Comparison of ENCODE assay signal across 14 mouse cellular contexts in the genomic region with DNA sequence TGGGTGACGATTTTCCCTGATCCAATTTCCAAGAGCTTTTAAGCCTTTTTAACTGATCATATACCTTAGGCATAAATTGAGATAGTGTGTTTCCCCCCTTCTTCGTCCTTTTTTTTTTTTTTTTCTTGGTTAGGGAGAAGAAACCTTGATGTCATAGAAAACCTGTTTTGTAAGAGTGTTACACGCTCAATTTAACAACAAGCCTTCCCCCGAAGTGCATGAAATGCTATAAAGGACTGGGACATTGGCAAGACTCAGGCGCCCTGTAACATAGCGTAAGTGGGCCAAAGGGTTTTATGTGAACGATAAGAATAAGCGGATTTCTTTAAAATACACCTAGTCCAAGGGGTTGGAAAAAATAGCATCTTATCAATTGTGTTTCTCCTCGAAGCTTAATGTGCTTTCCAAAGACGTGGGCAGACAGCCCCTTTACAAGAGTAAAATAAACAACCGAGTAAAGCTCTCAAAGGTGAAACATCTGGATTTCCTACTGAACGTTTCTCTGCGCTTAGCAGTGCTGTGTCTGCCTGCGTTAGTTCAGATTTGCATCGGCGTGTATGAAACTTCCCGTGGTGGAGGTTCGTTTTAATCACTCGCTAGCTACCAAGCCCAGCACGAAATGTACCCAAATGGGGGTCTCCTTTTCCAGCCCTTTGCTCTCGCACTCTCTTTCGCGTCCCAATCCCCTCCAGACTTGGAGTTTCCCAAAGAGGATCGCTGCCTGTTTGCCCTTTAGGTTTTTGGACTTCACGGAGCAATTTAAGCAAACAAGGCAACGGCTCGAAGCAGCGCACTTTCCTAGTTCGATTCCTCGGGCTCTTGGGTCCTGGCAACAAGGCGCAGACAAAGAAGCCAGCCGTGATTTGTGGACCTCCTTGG. TPM values are rescaled to one million over a fixed set of nuclear protein-coding genes. Genes with fewer than 3 reads are reported as not detected.
DNase-seq lines count a peak whose midpoint lies in the region; ATAC-seq lines count a peak whose summit lies in the region.
"Had no signal": no experiment of that assay in that cellular context is flagged by ENCODE, and none has a peak within 500 bp of the region (broad histone marks: within the 10 kb centered on the region; RNA-seq: fewer than 3 reads in every experiment).

No protein-coding gene starts in this region.

- peaks cover 99% of the 10 kb centered on the region for H3K27me3 ChIP-seq in heart, embryonic 10.5 days (ENCODE audit: insufficient read depth, poor library complexity, severe bottlenecking)
- H3K27me3 ChIP-seq in neural tube, embryonic 15.5 days (replicated peaks), result peaks cover 90% of the 10 kb centered on the region
- H3K27me3 ChIP-seq in embryonic facial prominence, embryonic 11.5 days (ENCODE audit: control insufficient read depth, insufficient read depth, low read length), result peaks cover 70% of the 10 kb centered on the region

- H3K9ac ChIP-seq in neural tube, embryonic 15.5 days (replicated peaks), result no peak overlapping the region
- no peak overlapping the region for H3K9ac ChIP-seq in embryonic facial prominence, embryonic 11.5 days (replicated peaks; ENCODE audit: low read length)
- H3K9ac ChIP-seq: embryonic facial prominence, embryonic 15.5 days; liver, embryonic 15.5 days had no signal

- no peak for ATAC-seq in neural tube, embryonic 15.5 days (ENCODE audit: low FRiP score)
- ATAC-seq in embryonic facial prominence, embryonic 11.5 days (replicated peaks; ENCODE audit: insufficient number of reproducible peaks, low FRiP score, low TSS enrichment, low read depth), result no peak
- no peak for ATAC-seq in inflammation-experienced regulatory T-cells, adult 6 months

- no peak overlapping the region for H3K27ac ChIP-seq in heart, embryonic 10.5 days
- no peak overlapping the region for H3K27ac ChIP-seq in neural tube, embryonic 15.5 days (replicated peaks)
- H3K27ac ChIP-seq in embryonic facial prominence, embryonic 11.5 days (replicated peaks; ENCODE audit: low read depth, low read length), result no peak overlapping the region
- H3K27ac ChIP-seq: embryonic facial prominence, embryonic 15.5 days; liver, embryonic 15.5 days had no signal

- peaks cover 11% of the 10 kb centered on the region for H3K4me1 ChIP-seq in heart, embryonic 10.5 days
- peaks cover 8% of the 10 kb centered on the region for H3K4me1 ChIP-seq in neural tube, embryonic 15.5 days
- peaks cover 5% of the 10 kb centered on the region for H3K4me1 ChIP-seq in embryonic facial prominence, embryonic 11.5 days (ENCODE audit: control insufficient read depth, insufficient read depth, low read length)

- H3K36me3 ChIP-seq in heart, embryonic 10.5 days, result no peaks in the 10 kb centered on the region
- no peaks in the 10 kb centered on the region for H3K36me3 ChIP-seq in neural tube, embryonic 15.5 days
- H3K36me3 ChIP-seq in embryonic facial prominence, embryonic 11.5 days (replicated peaks; ENCODE audit: control insufficient read depth, insufficient read depth, low read depth, low read length), result no peaks in the 10 kb centered on the region
- H3K36me3 ChIP-seq: embryonic facial prominence, embryonic 15.5 days; G1E; liver, embryonic 15.5 days had no signal

- no peak overlapping the region for H3K4me2 ChIP-seq in neural tube, embryonic 15.5 days
- no peak overlapping the region for H3K4me2 ChIP-seq in embryonic facial prominence, embryonic 11.5 days (ENCODE audit: low read depth, low read length)
- H3K4me2 ChIP-seq: embryonic facial prominence, embryonic 15.5 days; liver, embryonic 15.5 days had no signal

- under 1% methylated on average over 32 of the region's 32 CpGs for WGBS in heart, embryonic 10.5 days
- WGBS in neural tube, embryonic 15.5 days, result under 1% methylated on average over 32 of the region's 32 CpGs
- under 1% methylated on average over 32 of the region's 32 CpGs for WGBS in embryonic facial prominence, embryonic 11.5 days

- no peaks in the 10 kb centered on the region for H3K9me3 ChIP-seq in heart, embryonic 10.5 days
- no peaks in the 10 kb centered on the region for H3K9me3 ChIP-seq in neural tube, embryonic 15.5 days (replicated peaks)
- no peaks in the 10 kb centered on the region for H3K9me3 ChIP-seq in embryonic facial prominence, embryonic 11.5 days (replicated peaks; ENCODE audit: control insufficient read depth, low read length)
- H3K9me3 ChIP-seq: embryonic facial prominence, embryonic 15.5 days; liver, embryonic 15.5 days had no signal

- peak; percentile 7 for DNase-seq in heart, postnatal 4 days
- DNase-seq in heart, embryonic 10.5 days (ENCODE audit: low spot score), result no peak
- peak; percentile 67 for DNase-seq in neural tube, embryonic 10.5 days (ENCODE audit: extremely low spot score, low spot score)
- DNase-seq in embryonic facial prominence, embryonic 11.5 days (ENCODE audit: low spot score), result peak; percentile 50
- DNase-seq in retina, embryonic 14.5 days (ENCODE audit: low spot score), result peak; percentile 54
- no peak for DNase-seq in frontal cortex, postnatal 14 days (ENCODE audit: low spot score in 2 of 2)

- no peak overlapping the region for H3K4me3 ChIP-seq in heart, embryonic 10.5 days
- no peak overlapping the region for H3K4me3 ChIP-seq in neural tube, embryonic 15.5 days (replicated peaks)
- H3K4me3 ChIP-seq in embryonic facial prominence, embryonic 11.5 days (ENCODE audit: low read depth, low read length), result no peak overlapping the region
- H3K4me3 ChIP-seq: embryonic facial prominence, embryonic 15.5 days; liver, embryonic 15.5 days had no signal

RNA-seq across cellular contexts. Expression of a gene that starts 0.5 kb away (rescaled TPM):
- total RNA-seq in heart, postnatal 4 days (2021), result under 1 TPM in 1 of 2 experiments, not detected in 1; 0.14 TPM
- polyA plus RNA-seq in heart, embryonic 10.5 days (2016; fragmentation: Nextera tagmentation; extraction: Ambion mirVana), result 0.07 and 0.89 TPM in 2 replicates
- polyA plus RNA-seq in neural tube, embryonic 15.5 days (2015; fragmentation: Nextera tagmentation; extraction: Ambion mirVana), result 2.6 and 3.6 TPM in 2 replicates
- 4.1 and 5.1 TPM in 2 replicates for polyA plus RNA-seq in embryonic facial prominence, embryonic 11.5 days (2014; fragmentation: Nextera tagmentation; extraction: Ambion mirVana)
- under 1 TPM in 1 of 3 experiments, not detected in 2; 0.24 TPM for polyA plus RNA-seq in inflammation-experienced regulatory T-cells, adult 6 months (2017; shearing (Covaris generic))
- total RNA-seq: heart, adult 18-20 months; layer of hippocampus, adult 8-10 months; monocyte, adult 5-6 weeks had no signal
- polyA plus RNA-seq: G1E had no signal

Comparison
In these comparisons a context has a peak if more than half of its experiments do, and no peak if none do; other contexts are left out.
1. DNase-seq: peak in heart, postnatal 4 days (single experiment), neural tube, embryonic 10.5 days (single experiment), embryonic facial prominence, embryonic 11.5 days (single experiment) and retina, embryonic 14.5 days (single experiment); none in heart, embryonic 10.5 days (single experiment) and frontal cortex, postnatal 14 days (0 of 2).